Mouse (Mus musculus): ENCODE results near the gene Mpzl2. TPM values are rescaled to one million over a fixed set of nuclear protein-coding genes. Genes with fewer than 3 reads are reported as not detected.
A peak's percentile ranks its signal among the peaks of the same experiment; 100 is the strongest.

Mpzl2 gene
- total RNA-seq, 1 experiment, result 13.3 TPM

GRCm38 (mm10) chr9:45060151-45060550 is 20.6 kb downstream of the Mpzl2 start:
- in situ Hi-C loops (cut with MboI; ENCODE audit: low sequenced_read_pairs in 2 of 2, unreplicated experiment in 2 of 2), result no loop called here
- no peak for DNase-seq (ENCODE audit: low read depth, low spot score)
- no peaks in the 10 kb centered on the region for H3K36me3 ChIP-seq (ENCODE audit: control insufficient read depth, insufficient read depth, low read length, poor library complexity, severe bottlenecking)
- H3K4me3 ChIP-seq (ENCODE audit: insufficient read depth in 1 of 2, low read depth in 1 of 2, low read length in 2 of 2, poor library complexity in 1 of 2, severe bottlenecking in 1 of 2), result no peak overlapping the region
- no peaks in the 10 kb centered on the region for H3K9me3 ChIP-seq (ENCODE audit: control insufficient read depth, insufficient read depth, low read depth, low read length)
- no peak overlapping the region for H3K9ac ChIP-seq (ENCODE audit: insufficient read depth, low read depth, low read length, poor library complexity, severe bottlenecking)
- H3K4me1 ChIP-seq (ENCODE audit: control insufficient read depth in 2 of 2, insufficient read depth in 2 of 2, low read length in 2 of 2, poor library complexity in 1 of 2), result no peaks in the 10 kb centered on the region
- TF ChIP-seq ZNF384 (IDR thresholded peaks at IDR 0.05; ENCODE audit: low read depth, low read length) (no peak), ZC3H11A (IDR thresholded peaks at IDR 0.05; ENCODE audit: borderline replicate concordance, low read depth, low read length) (no peak), HCFC1 (IDR thresholded peaks at IDR 0.05; ENCODE audit: borderline replicate concordance, insufficient read depth, low read length) (no peak), CHD2 (IDR thresholded peaks at IDR 0.05; ENCODE audit: low read depth, low read length) (no peak), MAFK (IDR thresholded peaks at IDR 0.05; ENCODE audit: insufficient read depth, low read depth, low read length) (no peak)
- H3K27ac ChIP-seq (ENCODE audit: insufficient read depth, low read depth, low read length, poor library complexity, severe bottlenecking), result 0 out of 2 replicates have a peak overlapping the region, but pooled peaks have one; percentile 10

- Histone ChIP-seq H3K4me3 (ENCODE audit: insufficient read depth in 1 of 2, low read depth in 1 of 2, low read length in 2 of 2, poor library complexity in 1 of 2, severe bottlenecking in 1 of 2) (no peak overlapping the region), H3K4me1 (ENCODE audit: control insufficient read depth in 2 of 2, insufficient read depth in 2 of 2, low read length in 2 of 2, poor library complexity in 1 of 2) (no peaks in the 10 kb centered on the region), H3K27ac (ENCODE audit: insufficient read depth, low read depth, low read length, poor library complexity, severe bottlenecking) (no peak overlapping the region), H3K9ac (ENCODE audit: insufficient read depth, low read depth, low read length, poor library complexity, severe bottlenecking) (no peak overlapping the region), H3K36me3 (ENCODE audit: control insufficient read depth, insufficient read depth, low read length, poor library complexity, severe bottlenecking) (no peaks in the 10 kb centered on the region), H3K9me3 (ENCODE audit: control insufficient read depth, insufficient read depth, low read depth, low read length) (no peaks in the 10 kb centered on the region)
- no peak for DNase-seq (ENCODE audit: low read depth, low spot score)
- TF ChIP-seq CHD2 (IDR thresholded peaks at IDR 0.05; ENCODE audit: low read depth, low read length), result no peak
- in situ Hi-C loops (cut with MboI; ENCODE audit: low sequenced_read_pairs in 2 of 2, unreplicated experiment in 2 of 2), result no loop called here
Observed at GRCm38 (mm10) chr9:45062677-45063076, 23.1 kb downstream of the Mpzl2 start.

- Histone ChIP-seq H3K4me3 (ENCODE audit: insufficient read depth in 1 of 2, low read depth in 1 of 2, low read length in 2 of 2, poor library complexity in 1 of 2, severe bottlenecking in 1 of 2) (no peak overlapping the region), H3K4me1 (ENCODE audit: control insufficient read depth in 2 of 2, insufficient read depth in 2 of 2, low read length in 2 of 2, poor library complexity in 1 of 2) (no peaks in the 10 kb centered on the region), H3K9me3 (ENCODE audit: control insufficient read depth, insufficient read depth, low read depth, low read length) (no peaks in the 10 kb centered on the region), H3K36me3 (ENCODE audit: control insufficient read depth, insufficient read depth, low read length, poor library complexity, severe bottlenecking) (no peaks in the 10 kb centered on the region), H3K9ac (ENCODE audit: insufficient read depth, low read depth, low read length, poor library complexity, severe bottlenecking) (no peak overlapping the region), H3K27ac (ENCODE audit: insufficient read depth, low read depth, low read length, poor library complexity, severe bottlenecking) (no peak overlapping the region)
- in situ Hi-C loops (cut with MboI; ENCODE audit: low sequenced_read_pairs in 2 of 2, unreplicated experiment in 2 of 2), result no loop called here
- TF ChIP-seq HCFC1 (IDR thresholded peaks at IDR 0.05; ENCODE audit: borderline replicate concordance, insufficient read depth, low read length) (no peak), ZNF384 (IDR thresholded peaks at IDR 0.05; ENCODE audit: low read depth, low read length) (no peak), CHD2 (IDR thresholded peaks at IDR 0.05; ENCODE audit: low read depth, low read length) (no peak), ZC3H11A (IDR thresholded peaks at IDR 0.05; ENCODE audit: borderline replicate concordance, low read depth, low read length) (no peak), MAFK (IDR thresholded peaks at IDR 0.05; ENCODE audit: insufficient read depth, low read depth, low read length) (no peak)
- no peak for DNase-seq (ENCODE audit: low read depth, low spot score)
Observed at GRCm38 (mm10) chr9:45064421-45064820, 24.8 kb downstream of the Mpzl2 start.

- Histone ChIP-seq H3K9ac (ENCODE audit: insufficient read depth, low read depth, low read length, poor library complexity, severe bottlenecking) (no peak overlapping the region), H3K27ac (ENCODE audit: insufficient read depth, low read depth, low read length, poor library complexity, severe bottlenecking) (no peak overlapping the region), H3K36me3 (ENCODE audit: control insufficient read depth, insufficient read depth, low read length, poor library complexity, severe bottlenecking) (no peaks in the 10 kb centered on the region), H3K4me1 (ENCODE audit: control insufficient read depth in 2 of 2, insufficient read depth in 2 of 2, low read length in 2 of 2, poor library complexity in 1 of 2) (no peaks in the 10 kb centered on the region), H3K9me3 (ENCODE audit: control insufficient read depth, insufficient read depth, low read depth, low read length) (no peaks in the 10 kb centered on the region), H3K4me3 (ENCODE audit: insufficient read depth in 1 of 2, low read depth in 1 of 2, low read length in 2 of 2, poor library complexity in 1 of 2, severe bottlenecking in 1 of 2) (no peak overlapping the region)
- no peak for DNase-seq (ENCODE audit: low read depth, low spot score)
- in situ Hi-C loops (cut with MboI; ENCODE audit: low sequenced_read_pairs in 2 of 2, unreplicated experiment in 2 of 2), result no loop called here
- TF ChIP-seq CHD2 (IDR thresholded peaks at IDR 0.05; ENCODE audit: low read depth, low read length) (no peak), HCFC1 (IDR thresholded peaks at IDR 0.05; ENCODE audit: borderline replicate concordance, insufficient read depth, low read length) (no peak), ZC3H11A (IDR thresholded peaks at IDR 0.05; ENCODE audit: borderline replicate concordance, low read depth, low read length) (no peak), MAFK (IDR thresholded peaks at IDR 0.05; ENCODE audit: insufficient read depth, low read depth, low read length) (no peak), ZNF384 (IDR thresholded peaks at IDR 0.05; ENCODE audit: low read depth, low read length) (no peak)
Observed at GRCm38 (mm10) chr9:45066735-45067134, 27.1 kb downstream of the Mpzl2 start.

- no peak overlapping the region for H3K9ac ChIP-seq (ENCODE audit: insufficient read depth, low read depth, low read length, poor library complexity, severe bottlenecking)
- H3K4me3 ChIP-seq (ENCODE audit: insufficient read depth in 1 of 2, low read depth in 1 of 2, low read length in 2 of 2, poor library complexity in 1 of 2, severe bottlenecking in 1 of 2), result no peak overlapping the region
- DNase-seq (ENCODE audit: low read depth, low spot score), result no peak
- in situ Hi-C loops (cut with MboI; ENCODE audit: low sequenced_read_pairs in 2 of 2, unreplicated experiment in 2 of 2), result no loop called here
- TF ChIP-seq CHD2 (IDR thresholded peaks at IDR 0.05; ENCODE audit: low read depth, low read length) (no peak), ZNF384 (IDR thresholded peaks at IDR 0.05; ENCODE audit: low read depth, low read length) (no peak), MAFK (IDR thresholded peaks at IDR 0.05; ENCODE audit: insufficient read depth, low read depth, low read length) (no peak), ZC3H11A (IDR thresholded peaks at IDR 0.05; ENCODE audit: borderline replicate concordance, low read depth, low read length) (no peak), HCFC1 (IDR thresholded peaks at IDR 0.05; ENCODE audit: borderline replicate concordance, insufficient read depth, low read length) (no peak)
- H3K4me1 ChIP-seq (ENCODE audit: control insufficient read depth in 2 of 2, insufficient read depth in 2 of 2, low read length in 2 of 2, poor library complexity in 1 of 2), result no peaks in the 10 kb centered on the region
- no peaks in the 10 kb centered on the region for H3K9me3 ChIP-seq (ENCODE audit: control insufficient read depth, insufficient read depth, low read depth, low read length)
- no peak overlapping the region for H3K27ac ChIP-seq (ENCODE audit: insufficient read depth, low read depth, low read length, poor library complexity, severe bottlenecking)
- no peaks in the 10 kb centered on the region for H3K36me3 ChIP-seq (ENCODE audit: control insufficient read depth, insufficient read depth, low read length, poor library complexity, severe bottlenecking)
Observed at GRCm38 (mm10) chr9:45071800-45072199, 32.2 kb downstream of the Mpzl2 start.

Measured in ES-E14 (cell line).